Mouse (Mus musculus) CD4-positive naive resting alpha-beta T cell, adult 76 days (primary cell): Measurements from ENCODE around the gene Cyp3a11. TPM values are rescaled to one million over a fixed set of nuclear protein-coding genes. Genes with fewer than 3 reads are reported as not detected.

ENCODE experiments used
- total RNA-seq: library from RNA; stranded (reverse); gene quantifications from one replicate; pipeline ENCODE4 v1.2.4, GENCODE M21; 2023

The Cyp3a11 gene
- not detected for total RNA-seq

DNA sequence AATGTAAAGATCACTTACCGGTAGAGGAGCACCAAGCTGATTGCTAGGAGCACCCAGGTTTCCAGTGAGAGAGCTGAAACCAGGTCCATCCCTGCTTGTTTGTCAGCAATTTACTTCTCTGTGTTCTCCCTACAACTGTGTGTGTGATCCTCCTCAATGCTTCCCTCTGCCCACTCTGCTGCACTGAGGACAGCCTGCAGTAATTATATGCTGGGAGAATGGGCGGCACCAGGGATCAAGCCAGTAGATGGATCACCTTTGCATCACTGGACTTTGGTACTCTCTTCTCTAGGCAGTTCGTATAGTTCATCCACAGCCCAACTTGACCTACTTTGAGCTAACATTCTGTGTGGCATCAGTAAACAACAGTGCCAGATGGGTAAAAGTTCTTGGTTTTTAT, at the start of gene Cyp3a11:
Gene Cyp3a11 (minus strand): TSS at position 277 of the 400 bp plus-strand sequence.

DNA sequence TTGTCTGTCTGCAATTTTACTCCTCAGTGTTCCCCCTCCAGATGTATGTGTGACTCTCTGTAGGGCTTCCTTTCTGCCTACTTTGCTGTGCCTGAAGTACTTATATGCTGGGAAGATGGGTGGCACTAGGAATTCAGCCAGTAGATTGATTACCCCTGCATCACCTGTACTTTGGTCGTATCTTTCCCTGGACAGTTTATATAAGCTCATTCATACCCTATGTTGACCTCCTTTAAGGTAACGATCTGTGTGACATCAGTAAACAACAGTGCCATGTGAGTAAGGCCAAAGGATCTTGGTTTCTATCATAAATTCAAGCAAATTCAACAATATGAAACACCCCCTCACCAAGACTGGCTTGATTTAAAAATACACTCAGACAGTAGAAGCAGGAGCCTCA, 74.0 kb downstream of the Cyp3a11 start, which contains the start of gene Cyp3a44:
Gene Cyp3a44 (minus strand): TSS at position 79 of the 400 bp plus-strand sequence.

Other genes starting within 250 kb of the Cyp3a11 start
- not detected for gene Cyp3a41a, start 159.8 kb downstream of the Cyp3a11 start, total RNA-seq
- gene Cyp3a44, start 74.1 kb downstream of the Cyp3a11 start, total RNA-seq = not detected
- not detected for gene Cyp3a25, start 129.7 kb upstream of the Cyp3a11 start, total RNA-seq
- gene Cyp3a59, start 199.3 kb upstream of the Cyp3a11 start, total RNA-seq = not detected